Mouse (Mus musculus) megakaryocyte, embryonic 14.5 days (primary cell): ENCODE results near the gene Dnpep. TPM values are rescaled to one million over a fixed set of nuclear protein-coding genes. Genes with fewer than 3 reads are reported as not detected.
A peak's percentile ranks its signal among the peaks of the same experiment; 100 is the strongest.

ENCODE experiments used
- H3K27me3 ChIP-seq: replicated peaks from 2 replicates; pipeline ENCODE3; 2012; ENCODE audit warnings: inconsistent platforms
- H3K36me3 ChIP-seq: replicated peaks from 2 replicates; pipeline ENCODE3; 2012; ENCODE audit warnings: low read length, inconsistent platforms, mixed read lengths
- H3K4me1 ChIP-seq: 2 replicates; pipeline ENCODE4 v1.6.1; 2012; ENCODE audit warnings: inconsistent platforms
- H3K4me3 ChIP-seq: replicated peaks from 2 replicates; pipeline ENCODE3; 2012; ENCODE audit warnings: moderate library complexity, mild to moderate bottlenecking, inconsistent platforms
- H3K9me3 ChIP-seq: 2 replicates; pipeline ENCODE4 v1.6.1; 2012; ENCODE audit warnings: inconsistent platforms
- FLI1 ChIP-seq: IDR thresholded peaks from 2 replicates; pipeline ENCODE4 v1.6.1; 2012; ENCODE audit warnings: low read length, inconsistent platforms, mixed read lengths
- GATA1 ChIP-seq: IDR thresholded peaks from 3 replicates; pipeline ENCODE4 v1.6.1; 2012; ENCODE audit warnings: mixed read lengths, low read length, inconsistent platforms, borderline replicate concordance
- polyA plus RNA-seq: library from polyadenylated mRNA; stranded (reverse); fragments of >175 nt; gene quantifications from 2 replicates; pipeline ENCODE4 v1.2.3, GENCODE M21; 2012; ENCODE audit warnings: low replicate concordance; ENCODE audit not compliant: insufficient read depth

Gene Dnpep
- polyA plus RNA-seq, 1 experiment: 165 TPM

GRCm38 (mm10) chr1:75278228-75278627 is 39.6 kb downstream of the Dnpep start, which contains the start of gene Resp18:
Gene Resp18, minus strand, starts transcription at chr1:75278415.
- H3K4me3 ChIP-seq: no peak within 1 kb of the TSS

GRCm38 (mm10) chr1:75277195-75278188 is 40.3 kb downstream of the Dnpep start:
- Histone ChIP-seq H3K36me3 (no peaks in the 10 kb centered on the region), H3K4me1 (no peaks in the 10 kb centered on the region), H3K9me3 (peaks cover 26% of the 10 kb centered on the region), H3K4me3 (no peak overlapping the region), H3K27me3 (peaks cover 32% of the 10 kb centered on the region)
- no peak for TF ChIP-seq FLI1
- TF ChIP-seq GATA1: no peak

More at GRCm38 (mm10) chr1:75278228-75278627, 39.6 kb downstream of the Dnpep start, which contains the start of gene Resp18:
- Histone ChIP-seq H3K27me3 (peaks cover 35% of the 10 kb centered on the region), H3K36me3 (no peaks in the 10 kb centered on the region), H3K9me3 (peaks cover 31% of the 10 kb centered on the region), H3K4me1 (no peaks in the 10 kb centered on the region)
- TF ChIP-seq FLI1 (no peak), GATA1 (no peak)

GRCm38 (mm10) chr1:75264091-75264880 is 53.5 kb downstream of the Dnpep start, which contains the start of gene Ptprn:
Gene Ptprn, minus strand, starts transcription at chr1:75264502.
- H3K36me3 ChIP-seq: no peaks in the 10 kb centered on the region
- no peak for TF ChIP-seq GATA1
- TF ChIP-seq FLI1: no peak
- H3K9me3 ChIP-seq: no peaks in the 10 kb centered on the region
- H3K4me1 ChIP-seq: peaks cover 29% of the 10 kb centered on the region
- peaks cover 52% of the 10 kb centered on the region for H3K27me3 ChIP-seq
- peak within 1 kb of the TSS; percentile 90 for H3K4me3 ChIP-seq

GRCm38 (mm10) chr1:75262969-75263951 is 54.5 kb downstream of the Dnpep start:
- no peak for TF ChIP-seq FLI1
- no peak for TF ChIP-seq GATA1
- H3K36me3 ChIP-seq: no peaks in the 10 kb centered on the region
- peak overlapping the region; percentile 90 for H3K4me3 ChIP-seq
- H3K27me3 ChIP-seq: peaks cover 44% of the 10 kb centered on the region
- H3K9me3 ChIP-seq: no peaks in the 10 kb centered on the region
- H3K4me1 ChIP-seq: peaks cover 31% of the 10 kb centered on the region

- peaks cover 36% of the 10 kb centered on the region for H3K4me1 ChIP-seq
- TF ChIP-seq GATA1 (no peak), FLI1 (no peak)
- H3K27me3 ChIP-seq: peaks cover 55% of the 10 kb centered on the region
- H3K4me3 ChIP-seq: no peak overlapping the region
- no peaks in the 10 kb centered on the region for H3K36me3 ChIP-seq
- H3K9me3 ChIP-seq: no peaks in the 10 kb centered on the region
These were observed 56.5 kb downstream of the Dnpep start for GRCm38 (mm10) chr1:75261278-75261677.

Other genes with a start within 250 kb of the Dnpep start
- gene Nhej1, start 192.8 kb downstream of the Dnpep start, polyA plus RNA-seq: 0.66 TPM in 1 of 2 replicates, not detected in the other
- not detected in 2 replicates for gene Slc23a3, start 184.1 kb downstream of the Dnpep start, polyA plus RNA-seq
- 34.3 and 35.1 TPM in 2 replicates for gene Cnppd1, start 175.3 kb downstream of the Dnpep start, polyA plus RNA-seq
- 42.4 and 48.9 TPM in 2 replicates for gene Retreg2, start 175.2 kb downstream of the Dnpep start, polyA plus RNA-seq
- 20.4 and 28.1 TPM in 2 replicates for gene Zfand2b, start 149.3 kb downstream of the Dnpep start, polyA plus RNA-seq
- gene Abcb6, start 137.6 kb downstream of the Dnpep start, polyA plus RNA-seq: 6.4 and 12.6 TPM in 2 replicates
- gene Ankzf1, start 125.8 kb downstream of the Dnpep start, polyA plus RNA-seq: 0.68 and 8.0 TPM in 2 replicates
- gene Atg9a, start 125.8 kb downstream of the Dnpep start, polyA plus RNA-seq: 58.1 and 99.4 TPM in 2 replicates
- gene Glb1l, start 107.2 kb downstream of the Dnpep start, polyA plus RNA-seq: 0.47 and 1.1 TPM in 2 replicates
- 195 and 221 TPM in 2 replicates for gene Stk16, start 107.2 kb downstream of the Dnpep start, polyA plus RNA-seq
- gene Tuba4a, start 98.1 kb downstream of the Dnpep start, polyA plus RNA-seq: 283 and 585 TPM in 2 replicates
- gene A630095N17Rik, start 85.9 kb downstream of the Dnpep start, polyA plus RNA-seq: not detected in 2 replicates
- gene Dnajb2, start 81.6 kb downstream of the Dnpep start, polyA plus RNA-seq: 97.0 and 100 TPM in 2 replicates
- 12.4 and 22.6 TPM in 2 replicates for gene Ptprn, start 53.5 kb downstream of the Dnpep start, polyA plus RNA-seq
- gene Resp18, start 39.6 kb downstream of the Dnpep start, polyA plus RNA-seq: 0.26 TPM in 1 of 2 replicates, not detected in the other
- 0.11 TPM in 1 of 2 replicates, not detected in the other for gene Des, start 42.3 kb upstream of the Dnpep start, polyA plus RNA-seq
- 48.7 TPM in 1 of 2 replicates, not detected in the other for gene Speg, start 57.3 kb upstream of the Dnpep start, polyA plus RNA-seq
- gene Gmppa, start 117.9 kb upstream of the Dnpep start, polyA plus RNA-seq: 234 and 693 TPM in 2 replicates
- gene Asic4, start 132.4 kb upstream of the Dnpep start, polyA plus RNA-seq: 0.13 TPM in 1 of 2 replicates, not detected in the other
- 9.2 and 30.3 TPM in 2 replicates for gene Chpf, start 161.3 kb upstream of the Dnpep start, polyA plus RNA-seq
- gene Tmem198, start 161.5 kb upstream of the Dnpep start, polyA plus RNA-seq: 1.7 TPM in 1 of 2 replicates, not detected in the other
- 8.6 and 12.9 TPM in 2 replicates for gene Obsl1, start 188.5 kb upstream of the Dnpep start, polyA plus RNA-seq
- gene Inha, start 189.1 kb upstream of the Dnpep start, polyA plus RNA-seq: 2.3 and 2.4 TPM in 2 replicates
- gene Stk11ip, start 203.5 kb upstream of the Dnpep start, polyA plus RNA-seq: 35.7 and 52.7 TPM in 2 replicates
- gene Slc4a3, start 228.3 kb upstream of the Dnpep start, polyA plus RNA-seq: 1.9 TPM in 1 of 2 replicates, not detected in the other